Mouse (Mus musculus) megakaryocyte, embryonic 14.5 days (primary cell): Measurements from ENCODE around the gene Grwd1. TPM values are rescaled to one million over a fixed set of nuclear protein-coding genes. Genes with fewer than 3 reads are reported as not detected.

Experiments used
- H3K27me3 ChIP-seq: replicated peaks from 2 replicates; pipeline ENCODE3; 2012; ENCODE audit warnings: inconsistent platforms
- H3K36me3 ChIP-seq: replicated peaks from 2 replicates; pipeline ENCODE3; 2012; ENCODE audit warnings: low read length, inconsistent platforms, mixed read lengths
- H3K4me1 ChIP-seq: 2 replicates; pipeline ENCODE4 v1.6.1; 2012; ENCODE audit warnings: inconsistent platforms
- H3K4me3 ChIP-seq: replicated peaks from 2 replicates; pipeline ENCODE3; 2012; ENCODE audit warnings: moderate library complexity, mild to moderate bottlenecking, inconsistent platforms
- H3K9me3 ChIP-seq: 2 replicates; pipeline ENCODE4 v1.6.1; 2012; ENCODE audit warnings: inconsistent platforms
- FLI1 ChIP-seq: IDR thresholded peaks from 2 replicates; pipeline ENCODE4 v1.6.1; 2012; ENCODE audit warnings: low read length, inconsistent platforms, mixed read lengths
- GATA1 ChIP-seq: IDR thresholded peaks from 3 replicates; pipeline ENCODE4 v1.6.1; 2012; ENCODE audit warnings: mixed read lengths, low read length, inconsistent platforms, borderline replicate concordance
- polyA plus RNA-seq: library from polyadenylated mRNA; stranded (reverse); fragments of >175 nt; gene quantifications from 2 replicates; pipeline ENCODE4 v1.2.3, GENCODE M21; 2012; ENCODE audit warnings: low replicate concordance; ENCODE audit not compliant: insufficient read depth

The Grwd1 gene
- polyA plus RNA-seq, 1 experiment, result 20.5 TPM

- peaks cover 12% of the 10 kb centered on the region for H3K27me3 ChIP-seq
- H3K36me3 ChIP-seq, result peaks cover 27% of the 10 kb centered on the region
- H3K9me3 ChIP-seq, result no peaks in the 10 kb centered on the region
- peaks cover 39% of the 10 kb centered on the region for H3K4me1 ChIP-seq
- TF ChIP-seq FLI1 (no peak), GATA1 (no peak)
- no peak overlapping the region for H3K4me3 ChIP-seq
These were observed 15.3 kb downstream of the Grwd1 start for GRCm38 (mm10) chr7:45815323-45815983.

- no peaks in the 10 kb centered on the region for H3K9me3 ChIP-seq
These were observed 15.9 kb downstream of the Grwd1 start for GRCm38 (mm10) chr7:45814841-45815240.

GRCm38 (mm10) chr7:45813787-45814779 lies 16.7 kb downstream of the Grwd1 start, which contains the start of gene Cyth2:
TSS of gene Cyth2 (minus strand) at chr7:45814581.
- Histone ChIP-seq H3K4me3 (peak within 1 kb of the TSS; percentile 94), H3K36me3 (peaks cover 41% of the 10 kb centered on the region), H3K4me1 (peaks cover 39% of the 10 kb centered on the region), H3K9me3 (no peaks in the 10 kb centered on the region), H3K27me3 (peaks cover 11% of the 10 kb centered on the region)
- TF ChIP-seq FLI1, result no peak
- no peak for TF ChIP-seq GATA1

More at GRCm38 (mm10) chr7:45814841-45815240, 15.9 kb downstream of the Grwd1 start:
- TF ChIP-seq GATA1, result no peak
- no peak for TF ChIP-seq FLI1
- Histone ChIP-seq H3K36me3 (peaks cover 33% of the 10 kb centered on the region), H3K4me1 (peaks cover 39% of the 10 kb centered on the region), H3K4me3 (peak overlapping the region; percentile 94), H3K27me3 (peaks cover 12% of the 10 kb centered on the region)

- no peak for TF ChIP-seq GATA1
- no peak for TF ChIP-seq FLI1
- Histone ChIP-seq H3K36me3 (peaks cover 52% of the 10 kb centered on the region), H3K4me1 (peaks cover 39% of the 10 kb centered on the region), H3K9me3 (no peaks in the 10 kb centered on the region), H3K4me3 (peak overlapping the region; percentile 94), H3K27me3 (peaks cover 4% of the 10 kb centered on the region)
These were observed 17.8 kb downstream of the Grwd1 start for GRCm38 (mm10) chr7:45812921-45813320.

DNA sequence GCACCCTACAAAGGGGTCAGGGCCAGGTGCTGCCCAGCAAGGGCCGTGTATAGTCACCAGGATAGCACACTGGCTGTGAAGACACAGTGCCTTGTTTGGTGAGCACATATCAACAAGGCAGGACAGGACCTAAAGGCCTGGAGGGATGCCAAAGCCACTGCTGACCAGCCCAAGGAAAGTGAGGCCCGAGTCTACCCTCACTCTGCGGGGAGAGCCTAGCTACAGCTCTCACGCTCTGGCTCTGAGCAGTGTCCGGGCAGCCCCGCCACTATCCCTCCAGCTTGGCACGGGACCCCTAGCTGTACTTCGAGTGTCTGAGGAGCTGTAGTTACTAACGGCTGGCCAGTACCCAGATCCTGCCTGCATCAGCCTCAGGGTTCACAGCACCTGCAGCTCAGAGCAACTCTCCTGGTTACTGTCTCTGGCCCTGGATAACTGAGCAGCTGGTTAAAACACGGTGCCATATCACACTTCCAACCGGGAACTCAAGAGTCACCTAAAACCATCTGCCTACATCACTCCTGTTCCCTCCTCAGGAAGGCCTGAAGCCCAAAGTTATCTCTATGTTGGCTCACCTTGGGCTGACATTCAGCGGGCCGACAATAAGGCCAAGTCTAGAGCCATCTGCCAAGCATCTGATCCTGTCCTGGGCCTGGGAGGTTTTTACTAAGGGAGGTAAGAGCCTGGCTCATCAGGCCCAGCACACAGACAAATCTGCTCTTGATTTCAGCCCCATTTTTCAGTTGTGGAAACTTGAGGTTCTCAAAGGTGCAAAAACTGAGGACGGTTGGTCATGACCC lies 21.3 kb downstream of the Grwd1 start:
- Histone ChIP-seq H3K4me1 (peaks cover 23% of the 10 kb centered on the region), H3K27me3 (peaks cover 7% of the 10 kb centered on the region), H3K9me3 (no peaks in the 10 kb centered on the region), H3K36me3 (peaks cover 72% of the 10 kb centered on the region), H3K4me3 (no peak overlapping the region)
- TF ChIP-seq GATA1 (no peak), FLI1 (no peak)

GRCm38 (mm10) chr7:45808471-45808870 lies 22.3 kb downstream of the Grwd1 start:
- no peaks in the 10 kb centered on the region for H3K9me3 ChIP-seq
- peaks cover 22% of the 10 kb centered on the region for H3K4me1 ChIP-seq
- H3K36me3 ChIP-seq, result peaks cover 72% of the 10 kb centered on the region

DNA sequence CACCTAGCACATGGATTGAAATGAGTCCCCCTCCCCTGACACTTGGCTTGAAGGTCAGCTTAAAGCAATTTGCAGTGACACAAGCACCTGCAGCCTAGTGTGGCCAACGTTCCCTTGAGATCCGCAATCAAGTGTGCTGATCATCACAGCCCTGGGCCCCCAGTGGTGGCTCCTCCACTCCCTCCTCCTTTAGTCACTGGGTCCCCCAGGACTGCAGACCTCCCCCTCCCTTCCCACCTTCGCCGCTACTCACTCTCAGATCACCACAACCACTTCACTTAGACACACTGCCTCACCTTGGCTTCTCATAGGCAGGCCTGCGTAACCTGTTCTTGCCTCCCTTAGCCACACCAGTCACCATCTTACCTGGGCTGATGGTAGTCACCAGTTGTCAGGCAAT lies 24.8 kb downstream of the Grwd1 start:
- Histone ChIP-seq H3K9me3 (no peaks in the 10 kb centered on the region), H3K4me3 (no peak overlapping the region), H3K27me3 (peaks cover 14% of the 10 kb centered on the region), H3K36me3 (peaks cover 50% of the 10 kb centered on the region), H3K4me1 (peaks cover 10% of the 10 kb centered on the region)
- TF ChIP-seq GATA1 (no peak), FLI1 (no peak)

More at GRCm38 (mm10) chr7:45808471-45808870, 22.3 kb downstream of the Grwd1 start:
- Histone ChIP-seq H3K4me3 (no peak overlapping the region), H3K27me3 (peaks cover 11% of the 10 kb centered on the region)
- no peak for TF ChIP-seq FLI1
- no peak for TF ChIP-seq GATA1

DNA sequence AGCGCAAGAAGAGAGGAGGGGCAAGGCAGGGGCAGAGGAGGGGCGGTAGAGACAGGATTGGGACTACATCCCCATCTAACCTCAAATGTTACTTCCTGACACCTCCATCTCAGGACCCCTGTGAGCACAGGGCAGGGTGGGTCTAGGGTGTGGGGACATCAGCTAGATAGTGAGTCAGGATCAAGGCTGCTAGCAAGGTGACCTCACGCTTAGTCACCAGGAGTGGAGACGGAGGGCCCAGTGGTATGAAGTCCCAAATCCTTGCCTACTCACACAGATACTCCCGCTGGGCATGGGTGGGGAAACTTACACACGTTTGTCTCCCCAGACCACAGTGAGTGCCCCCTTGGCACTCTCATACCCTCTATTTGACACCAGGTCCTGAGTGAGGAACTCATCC lies 28.2 kb downstream of the Grwd1 start:
- Histone ChIP-seq H3K4me1 (peaks cover 36% of the 10 kb centered on the region), H3K4me3 (no peak overlapping the region), H3K36me3 (peaks cover 16% of the 10 kb centered on the region), H3K9me3 (no peaks in the 10 kb centered on the region), H3K27me3 (peaks cover 44% of the 10 kb centered on the region)
- no peak for TF ChIP-seq GATA1
- TF ChIP-seq FLI1, result no peak

GRCm38 (mm10) chr7:45801348-45801747 lies 29.4 kb downstream of the Grwd1 start:
- Histone ChIP-seq H3K4me1 (peaks cover 40% of the 10 kb centered on the region), H3K4me3 (peak overlapping the region; percentile 92), H3K36me3 (peaks cover 4% of the 10 kb centered on the region), H3K27me3 (peaks cover 55% of the 10 kb centered on the region), H3K9me3 (no peaks in the 10 kb centered on the region)
- TF ChIP-seq GATA1 (no peak), FLI1 (no peak)
